Mouse (Mus musculus) midbrain, embryonic 14.5 days (tissue): Measurements from ENCODE around the gene Nkx1-1. TPM values are rescaled to one million over a fixed set of nuclear protein-coding genes. Genes with fewer than 3 reads are reported as not detected.

Experiments used
- ATAC-seq: fragments of 200-750 bp; cut with Nextera tagmentation; 2 replicates; pipeline ENCODE4 v1.8.0; 2017; ENCODE audit warnings: moderate number of reproducible peaks, moderate library complexity; ENCODE audit not compliant: low FRiP score, low TSS enrichment
- DNase-seq: peaks from one replicate; pipeline ENCODE4 v3.0.0-alpha.2; 2015
- H3K27ac ChIP-seq: fragments of 300-500 bp; sonication (generic); replicated peaks from 2 replicates; pipeline ENCODE4 v1.5.1; 2014; ENCODE audit warnings: mild to moderate bottlenecking, low read depth, low read length, moderate library complexity
- H3K27me3 ChIP-seq: fragments of 300-500 bp; sonication (generic); 2 replicates; pipeline ENCODE4 v1.6.1; 2014; ENCODE audit warnings: low read length, control low read depth, mixed read lengths; ENCODE audit not compliant: control insufficient read depth, insufficient read depth
- H3K36me3 ChIP-seq: fragments of 300-500 bp; sonication (generic); 2 replicates; pipeline ENCODE4 v1.6.1; 2014; ENCODE audit warnings: low read length, control low read depth; ENCODE audit not compliant: control insufficient read depth, insufficient read depth
- H3K4me1 ChIP-seq: fragments of 300-500 bp; sonication (generic); 2 replicates; pipeline ENCODE4 v1.6.1; 2014; ENCODE audit warnings: mild to moderate bottlenecking, antibody characterized with exemption, low read length, control low read depth; ENCODE audit not compliant: control insufficient read depth, insufficient read depth
- H3K4me2 ChIP-seq: fragments of 300-500 bp; sonication (generic); 2 replicates; pipeline ENCODE4 v1.6.1; 2014; ENCODE audit warnings: mild to moderate bottlenecking, low read length, moderate library complexity
- H3K4me3 ChIP-seq: fragments of 300-500 bp; sonication (generic); replicated peaks from 2 replicates; pipeline ENCODE4 v1.5.1; 2014; ENCODE audit warnings: low read depth, low read length
- H3K9ac ChIP-seq: fragments of 300-500 bp; sonication (generic); replicated peaks from 2 replicates; pipeline ENCODE4 v1.6.1; 2014; ENCODE audit warnings: mild to moderate bottlenecking, low read length, moderate library complexity
- H3K9me3 ChIP-seq: fragments of 300-500 bp; sonication (generic); 2 replicates; pipeline ENCODE4 v1.6.1; 2016; ENCODE audit warnings: low read length, control low read depth, mixed read lengths; ENCODE audit not compliant: control insufficient read depth
- WGBS: fragments of 180-500 bp; shearing (Covaris S2); extraction: QIAGEN DNeasy Blood & Tissue Kit; methylation state at CpG from one replicate; pipeline ENCODE4 v1.1.7; 2014; 5-methylcytosine and 5-hydroxymethylcytosine counted together
- polyA plus RNA-seq: library from polyadenylated mRNA; unstranded; fragments of >200 nt; fragmentation: Nextera tagmentation; extraction: Ambion mirVana; gene quantifications from 2 replicates; pipeline ENCODE4 v1.2.1, GENCODE M21; 2014

Gene Nkx1-1
- polyA plus RNA-seq, 1 experiment from 2014 or later: 0.70 TPM

DNA sequence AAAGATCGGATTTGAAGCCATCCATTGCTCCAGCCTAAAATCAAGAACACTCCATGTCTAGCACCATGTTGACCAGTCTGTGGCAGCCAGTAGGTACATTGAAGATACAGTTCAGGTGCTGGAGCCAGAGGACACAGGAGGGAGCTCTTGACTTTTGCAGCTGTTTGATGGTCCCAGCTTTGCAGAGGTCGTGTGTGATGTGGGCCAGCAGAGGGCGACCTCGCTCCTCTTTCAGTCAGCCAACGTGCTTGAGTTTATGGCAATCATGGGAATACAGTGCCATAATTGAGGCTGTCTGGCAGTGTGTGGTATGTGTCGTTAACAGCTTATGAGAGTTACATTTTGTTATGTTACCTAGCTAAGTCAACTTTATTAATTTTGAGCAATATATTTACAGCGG is 40.0 kb downstream of the Nkx1-1 start:
- ATAC-seq: peak; percentile 34; the same call in 1 of the 2 replicates
- DNase-seq: peak; percentile 93

DNA sequence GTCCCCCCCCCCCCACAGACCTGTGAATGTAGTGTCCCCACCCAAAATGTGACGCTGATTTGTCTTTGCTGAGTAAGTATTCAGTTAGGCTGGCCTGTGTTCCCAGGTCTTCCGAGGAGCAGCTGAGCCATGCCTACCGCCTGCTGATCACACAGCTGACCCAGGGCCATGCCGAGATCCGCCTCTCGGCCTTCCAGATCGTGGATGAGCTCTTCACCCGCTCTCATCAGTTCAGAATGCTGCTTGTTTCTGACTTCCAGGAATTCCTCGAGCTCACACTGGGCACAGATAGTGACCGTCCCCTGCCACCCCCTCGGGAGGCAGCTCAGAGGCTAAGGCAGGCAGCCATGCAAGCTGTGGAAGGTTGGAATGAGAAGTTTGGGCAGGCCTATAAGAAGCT is 46.2 kb downstream of the Nkx1-1 start:
- no peaks in the 10 kb centered on the region for H3K9me3 ChIP-seq
- no peak for ATAC-seq

More for the DNA sequence above, 40.0 kb downstream of the Nkx1-1 start:
- Histone ChIP-seq H3K27me3 (no peaks in the 10 kb centered on the region), H3K4me1 (0 out of 2 replicates have a peak, but pooled peaks cover 4% of the 10 kb centered on the region), H3K9ac (no peak overlapping the region), H3K4me2 (no peak overlapping the region), H3K36me3 (peaks cover 25% of the 10 kb centered on the region), H3K27ac (no peak overlapping the region), H3K4me3 (no peak overlapping the region), H3K9me3 (no peaks in the 10 kb centered on the region)
- 16% methylated on average over 7 of the region's 7 CpGs for WGBS

More for the DNA sequence above, 46.2 kb downstream of the Nkx1-1 start:
- Histone ChIP-seq H3K36me3 (peaks cover 38% of the 10 kb centered on the region), H3K4me3 (no peak overlapping the region), H3K4me1 (no peaks in the 10 kb centered on the region), H3K9ac (no peak overlapping the region), H3K4me2 (no peak overlapping the region), H3K27ac (no peak overlapping the region), H3K27me3 (no peaks in the 10 kb centered on the region)
- 81% methylated on average over 11 of the region's 11 CpGs for WGBS
- DNase-seq: no peak

Other genes with a start within 250 kb of the Nkx1-1 start
- 0.50 and 1.6 TPM in 2 replicates for gene Spon2, start 215.5 kb downstream of the Nkx1-1 start, polyA plus RNA-seq
- gene Ctbp1, start 159.0 kb downstream of the Nkx1-1 start, polyA plus RNA-seq: 578 and 581 TPM in 2 replicates
- 120 and 138 TPM in 2 replicates for gene Maea, start 98.5 kb downstream of the Nkx1-1 start, polyA plus RNA-seq
- 7.6 and 8.4 TPM in 2 replicates for gene Uvssa, start 55.4 kb downstream of the Nkx1-1 start, polyA plus RNA-seq
- gene Fam53a, start 195.7 kb upstream of the Nkx1-1 start, polyA plus RNA-seq: 31.4 and 35.4 TPM in 2 replicates
- 0.65 and 0.83 TPM in 2 replicates for gene Gm9903, start 195.9 kb upstream of the Nkx1-1 start, polyA plus RNA-seq
- 112 and 134 TPM in 2 replicates for gene Slbp, start 218.6 kb upstream of the Nkx1-1 start, polyA plus RNA-seq
- 25.5 and 45.9 TPM in 2 replicates for gene Tacc3, start 224.2 kb upstream of the Nkx1-1 start, polyA plus RNA-seq
- 29.4 and 31.1 TPM in 2 replicates for gene Tmem129, start 224.4 kb upstream of the Nkx1-1 start, polyA plus RNA-seq